Mouse (Mus musculus) megakaryocyte, embryonic 14.5 days (primary cell): ENCODE data around the gene Arhgap42. TPM values are rescaled to one million over a fixed set of nuclear protein-coding genes. Genes with fewer than 3 reads are reported as not detected.

Experiments
- H3K27me3 ChIP-seq: replicated peaks from 2 replicates; pipeline ENCODE3; 2012; ENCODE audit warnings: inconsistent platforms
- H3K36me3 ChIP-seq: replicated peaks from 2 replicates; pipeline ENCODE3; 2012; ENCODE audit warnings: low read length, inconsistent platforms, mixed read lengths
- H3K4me1 ChIP-seq: 2 replicates; pipeline ENCODE4 v1.6.1; 2012; ENCODE audit warnings: inconsistent platforms
- H3K4me3 ChIP-seq: replicated peaks from 2 replicates; pipeline ENCODE3; 2012; ENCODE audit warnings: moderate library complexity, mild to moderate bottlenecking, inconsistent platforms
- H3K9me3 ChIP-seq: 2 replicates; pipeline ENCODE4 v1.6.1; 2012; ENCODE audit warnings: inconsistent platforms
- FLI1 ChIP-seq: IDR thresholded peaks from 2 replicates; pipeline ENCODE4 v1.6.1; 2012; ENCODE audit warnings: low read length, inconsistent platforms, mixed read lengths
- GATA1 ChIP-seq: IDR thresholded peaks from 3 replicates; pipeline ENCODE4 v1.6.1; 2012; ENCODE audit warnings: mixed read lengths, low read length, inconsistent platforms, borderline replicate concordance
- polyA plus RNA-seq: library from polyadenylated mRNA; stranded (reverse); fragments of >175 nt; gene quantifications from 2 replicates; pipeline ENCODE4 v1.2.3, GENCODE M21; 2012; ENCODE audit warnings: low replicate concordance; ENCODE audit not compliant: insufficient read depth

Gene Arhgap42
- polyA plus RNA-seq, 1 experiment, result not detected

DNA sequence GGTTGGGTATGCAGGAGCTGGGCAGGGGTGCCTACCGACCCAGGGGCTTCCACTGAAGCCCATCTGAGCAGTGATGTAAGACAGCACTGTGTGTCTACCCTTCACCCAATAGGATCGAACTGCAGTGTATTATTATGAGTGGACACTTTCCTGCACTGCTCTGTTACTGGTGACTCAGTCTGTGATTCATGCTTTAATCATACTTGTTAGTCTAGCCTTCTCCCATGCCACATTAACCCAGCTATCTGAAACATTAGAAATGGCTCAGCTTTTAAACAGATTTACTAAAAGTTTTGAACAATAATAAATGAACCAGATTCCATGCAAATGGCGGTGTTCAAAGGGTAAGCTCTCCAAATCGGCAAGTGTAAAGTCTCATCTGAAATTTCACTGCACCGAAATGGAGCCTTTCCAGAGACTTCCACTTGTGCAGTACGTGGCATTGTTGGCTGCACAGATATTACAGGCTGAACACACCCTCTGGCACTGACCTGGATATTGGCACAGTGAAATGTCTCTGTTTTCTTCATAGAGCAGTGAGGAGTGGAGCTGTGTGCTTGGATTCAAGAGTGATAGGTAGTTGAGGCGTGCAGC lies 2.4 kb upstream of the Arhgap42 start:
- peaks cover 9% of the 10 kb centered on the region for H3K4me1 ChIP-seq
- H3K9me3 ChIP-seq, result no peaks in the 10 kb centered on the region
- TF ChIP-seq GATA1 (no peak), FLI1 (no peak)
- peaks cover 29% of the 10 kb centered on the region for H3K27me3 ChIP-seq
- H3K4me3 ChIP-seq, result no peak overlapping the region
- H3K36me3 ChIP-seq, result no peaks in the 10 kb centered on the region

DNA sequence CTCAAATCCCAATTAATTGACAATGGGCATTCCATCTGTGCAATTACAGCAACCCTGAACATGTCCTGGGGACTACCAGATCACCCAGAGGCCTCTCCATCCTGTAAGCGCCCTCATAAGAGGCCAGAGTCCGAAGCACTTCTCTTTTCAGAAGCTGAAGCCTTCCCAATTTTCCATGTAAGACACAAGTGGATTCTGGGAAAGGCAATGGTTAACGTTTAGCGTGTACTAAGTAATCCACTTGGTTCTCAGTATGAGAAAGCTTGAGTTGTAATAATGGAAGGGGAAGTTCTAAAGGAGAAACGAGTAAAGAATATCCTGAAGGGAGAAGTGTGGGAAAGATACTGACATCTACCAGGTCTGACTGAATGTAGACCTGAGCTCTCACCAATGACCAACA lies 1.4 kb downstream of the Arhgap42 start:
- H3K4me3 ChIP-seq, result no peak overlapping the region

DNA sequence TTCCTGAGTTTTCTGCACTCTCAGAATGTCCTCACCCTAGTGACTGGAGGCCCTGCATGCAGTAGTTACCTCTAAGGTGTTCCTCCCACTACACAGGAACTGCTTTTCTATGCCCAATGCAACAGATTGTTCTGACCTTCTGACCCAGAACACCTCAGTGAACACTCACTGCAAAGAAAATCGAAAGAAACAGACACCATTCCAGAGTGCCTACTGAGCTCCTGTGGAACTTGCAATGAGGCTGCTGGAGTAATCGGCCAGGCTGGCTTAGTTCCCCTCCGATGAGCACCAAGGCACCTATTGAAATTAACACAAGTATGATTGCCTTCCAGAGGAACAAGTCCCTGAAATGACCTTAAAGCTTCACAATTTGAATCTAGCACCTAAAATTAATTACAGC lies 9.2 kb downstream of the Arhgap42 start:
- TF ChIP-seq FLI1, result no peak
- TF ChIP-seq GATA1, result no peak

More for the DNA sequence above, 1.4 kb downstream of the Arhgap42 start:
- TF ChIP-seq FLI1 (no peak), GATA1 (no peak)
- H3K4me1 ChIP-seq, result peaks cover 9% of the 10 kb centered on the region
- peaks cover 29% of the 10 kb centered on the region for H3K27me3 ChIP-seq
- no peaks in the 10 kb centered on the region for H3K9me3 ChIP-seq
- no peaks in the 10 kb centered on the region for H3K36me3 ChIP-seq

DNA sequence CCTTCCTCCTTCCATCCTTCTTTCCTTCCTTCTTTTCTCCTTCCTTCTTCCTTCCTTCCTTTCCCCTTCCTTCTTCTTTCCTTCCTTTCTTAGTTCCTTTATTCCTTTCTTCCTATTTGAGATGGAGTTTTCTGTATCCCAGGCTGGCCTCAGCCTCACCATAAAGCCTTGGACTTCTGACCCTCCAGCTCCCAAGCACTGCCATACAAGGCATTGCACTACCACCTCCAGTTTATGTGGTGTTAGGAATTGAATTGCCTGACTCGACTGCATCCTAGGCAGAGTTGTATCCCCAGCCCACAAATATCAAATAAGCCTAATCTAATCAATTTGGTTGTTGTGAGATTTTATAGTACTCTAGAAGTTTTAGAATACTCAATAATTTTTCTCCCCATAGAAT lies 14.1 kb downstream of the Arhgap42 start:
- Histone ChIP-seq H3K36me3 (no peaks in the 10 kb centered on the region), H3K4me3 (no peak overlapping the region)
- TF ChIP-seq GATA1, result no peak
- TF ChIP-seq FLI1, result no peak

More for the DNA sequence above, 9.2 kb downstream of the Arhgap42 start:
- Histone ChIP-seq H3K36me3 (no peaks in the 10 kb centered on the region), H3K9me3 (peaks cover 5% of the 10 kb centered on the region), H3K4me3 (no peak overlapping the region), H3K27me3 (no peaks in the 10 kb centered on the region), H3K4me1 (no peaks in the 10 kb centered on the region)

DNA sequence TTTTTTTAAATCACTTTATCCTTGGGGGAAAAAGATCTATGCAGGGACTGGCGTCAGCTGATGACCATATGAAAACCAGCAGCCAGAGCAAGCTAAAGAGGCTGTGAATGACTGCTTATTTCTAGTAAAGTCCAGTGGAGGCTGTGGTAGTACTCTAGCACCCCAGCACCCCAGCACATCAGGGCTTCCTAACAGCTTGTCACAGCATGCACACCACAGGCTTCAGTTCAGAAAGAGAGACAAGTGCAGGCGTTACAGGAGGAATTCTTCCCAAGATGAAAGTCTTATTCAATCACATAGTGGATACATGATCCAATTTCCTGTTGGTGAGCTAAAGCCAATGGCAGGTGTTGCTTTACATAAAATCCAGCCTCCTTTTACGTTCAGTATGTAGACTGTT lies 15.5 kb downstream of the Arhgap42 start:
- no peaks in the 10 kb centered on the region for H3K4me1 ChIP-seq
- TF ChIP-seq FLI1 (no peak), GATA1 (no peak)
- no peaks in the 10 kb centered on the region for H3K27me3 ChIP-seq
- H3K9me3 ChIP-seq, result no peaks in the 10 kb centered on the region; the same call in 1 of the 2 replicates
- H3K36me3 ChIP-seq, result no peaks in the 10 kb centered on the region
- no peak overlapping the region for H3K4me3 ChIP-seq

More for the DNA sequence above, 14.1 kb downstream of the Arhgap42 start:
- Histone ChIP-seq H3K27me3 (no peaks in the 10 kb centered on the region), H3K9me3 (no peaks in the 10 kb centered on the region), H3K4me1 (no peaks in the 10 kb centered on the region)

DNA sequence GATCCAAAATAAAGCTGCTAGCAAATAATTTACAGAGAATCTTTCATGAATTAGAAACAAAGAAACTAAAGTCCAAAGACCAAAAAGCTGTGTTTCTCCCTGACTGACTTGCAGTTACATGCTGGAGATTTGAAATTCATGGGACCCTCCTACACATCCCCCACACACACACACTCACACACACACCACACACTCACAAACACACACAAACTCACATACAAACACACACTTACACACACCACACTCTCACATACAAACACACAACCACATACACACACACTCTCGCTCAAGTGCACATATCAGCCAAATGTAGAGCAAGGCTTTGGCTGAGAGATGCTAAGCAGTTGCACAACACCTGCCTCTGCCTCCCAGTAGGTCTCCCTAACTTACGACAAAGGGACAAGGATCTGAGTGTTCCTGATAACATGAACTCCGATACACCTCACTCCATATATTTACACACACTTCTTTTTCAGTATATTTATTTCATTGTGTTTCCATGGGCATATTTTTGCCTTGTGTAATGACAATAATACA lies 16.9 kb downstream of the Arhgap42 start:
- Histone ChIP-seq H3K9me3 (no peaks in the 10 kb centered on the region; the same call in 1 of the 2 replicates), H3K36me3 (no peaks in the 10 kb centered on the region), H3K4me3 (no peak overlapping the region), H3K4me1 (no peaks in the 10 kb centered on the region), H3K27me3 (no peaks in the 10 kb centered on the region)
- TF ChIP-seq FLI1 (no peak), GATA1 (no peak)

DNA sequence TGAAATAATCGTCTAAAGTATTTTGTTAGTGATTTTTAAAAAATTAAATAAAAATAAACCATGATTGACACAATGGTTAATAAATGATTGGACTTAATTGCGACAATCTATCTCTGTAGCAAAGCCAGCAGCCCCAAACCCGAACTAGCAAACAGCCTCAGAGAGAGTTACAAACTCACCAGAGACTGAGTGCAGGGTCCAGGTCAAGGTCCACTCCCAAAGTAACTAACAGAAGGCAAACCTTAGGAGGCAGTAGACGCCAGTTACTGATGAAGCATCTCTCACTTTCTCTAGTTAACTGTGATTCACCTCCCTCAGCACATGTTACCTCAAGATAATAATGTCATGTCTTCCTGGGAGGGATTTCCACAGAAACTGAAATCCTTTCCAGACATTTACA lies 17.7 kb downstream of the Arhgap42 start:
- Histone ChIP-seq H3K4me1 (no peaks in the 10 kb centered on the region), H3K27me3 (no peaks in the 10 kb centered on the region), H3K9me3 (no peaks in the 10 kb centered on the region; the same call in 1 of the 2 replicates), H3K36me3 (no peaks in the 10 kb centered on the region), H3K4me3 (no peak overlapping the region)
- TF ChIP-seq FLI1 (no peak), GATA1 (no peak)

DNA sequence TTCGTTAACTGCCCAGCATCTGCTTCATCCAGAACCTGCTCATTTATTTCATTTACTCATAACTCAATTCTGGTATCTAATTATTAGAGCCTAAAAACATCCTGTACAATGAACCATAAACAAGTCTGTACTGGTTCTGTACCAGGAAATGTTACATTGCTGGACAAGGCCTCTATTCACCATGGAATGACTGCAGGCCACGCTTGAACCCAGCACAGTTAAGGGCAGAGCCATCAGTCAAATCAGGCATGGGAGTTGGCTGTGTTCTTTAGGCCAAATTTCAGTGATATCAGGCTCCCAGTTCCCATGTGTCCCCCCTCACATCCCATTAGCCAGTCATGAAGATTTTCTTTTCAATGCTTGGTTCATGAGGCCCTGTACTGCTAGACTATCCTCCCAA lies 20.6 kb downstream of the Arhgap42 start:
- no peaks in the 10 kb centered on the region for H3K36me3 ChIP-seq
- H3K9me3 ChIP-seq, result no peaks in the 10 kb centered on the region; the same call in 1 of the 2 replicates
- no peak overlapping the region for H3K4me3 ChIP-seq
- TF ChIP-seq FLI1 (no peak), GATA1 (no peak)
- H3K27me3 ChIP-seq, result no peaks in the 10 kb centered on the region
- H3K4me1 ChIP-seq, result no peaks in the 10 kb centered on the region

DNA sequence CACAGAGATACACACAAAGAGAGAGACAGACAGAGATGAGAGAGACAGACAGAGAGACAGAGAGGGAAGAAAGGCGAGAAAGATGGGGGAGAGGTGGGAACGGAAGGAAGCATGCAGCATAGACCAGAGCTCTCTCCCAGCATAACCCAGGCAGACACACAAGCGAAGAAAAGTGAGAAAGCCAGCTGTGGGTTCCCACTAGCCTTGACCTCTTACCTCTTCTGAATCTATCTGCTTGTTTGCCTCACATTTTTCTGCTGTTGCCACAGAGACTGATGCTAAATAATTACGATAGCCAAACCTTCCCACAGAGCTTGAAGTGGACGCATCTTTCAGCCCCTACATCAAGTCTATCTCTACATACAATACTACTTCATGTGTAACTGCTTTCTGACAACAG lies 24.1 kb downstream of the Arhgap42 start:
- H3K4me3 ChIP-seq, result no peak overlapping the region
- TF ChIP-seq FLI1 (no peak), GATA1 (no peak)
- no peaks in the 10 kb centered on the region; the same call in 1 of the 2 replicates for H3K9me3 ChIP-seq
- no peaks in the 10 kb centered on the region for H3K4me1 ChIP-seq
- H3K27me3 ChIP-seq, result no peaks in the 10 kb centered on the region
- no peaks in the 10 kb centered on the region for H3K36me3 ChIP-seq

DNA sequence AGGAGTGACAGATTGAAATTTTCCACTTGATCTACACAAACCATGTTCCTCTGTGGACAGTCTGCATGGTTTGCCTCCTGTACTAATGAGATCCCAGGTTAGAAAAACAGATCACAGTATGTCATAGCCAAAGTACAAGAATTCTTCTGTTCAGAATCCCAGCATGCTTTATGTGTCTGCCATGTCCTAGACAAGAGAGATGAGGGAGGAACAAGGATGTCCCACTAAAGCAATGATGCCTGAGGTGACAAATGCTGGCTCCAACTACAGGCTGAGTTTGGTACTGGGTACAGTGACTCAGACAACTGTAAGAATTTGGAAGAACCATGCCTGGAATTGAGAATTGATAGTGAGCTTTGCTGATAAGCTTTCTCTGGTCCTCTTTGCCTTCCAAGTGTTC lies 24.6 kb downstream of the Arhgap42 start:
- no peak for TF ChIP-seq FLI1
- TF ChIP-seq GATA1, result no peak
- H3K9me3 ChIP-seq, result no peaks in the 10 kb centered on the region; the same call in 1 of the 2 replicates
- H3K36me3 ChIP-seq, result no peaks in the 10 kb centered on the region

More for the DNA sequence above, 24.6 kb downstream of the Arhgap42 start:
- Histone ChIP-seq H3K27me3 (no peaks in the 10 kb centered on the region), H3K4me3 (no peak overlapping the region), H3K4me1 (no peaks in the 10 kb centered on the region)
